Mouse (Mus musculus): ENCODE results near the gene Cntnap2.
"Not testable (repeated sequence)": the region's sequence is repeated elsewhere in the genome, so short reads cannot be mapped to it uniquely, and the experiment has no call there.

Cntnap2 gene

GRCm38 (mm10) chr6:47182252-47182651 lies 2123.1 kb downstream of the Cntnap2 start:
- DNase-seq = no peak

- DNase-seq = no peak
These were observed 2123.6 kb downstream of the Cntnap2 start for GRCm38 (mm10) chr6:47182756-47183155.

GRCm38 (mm10) chr6:47183850-47184249 lies 2124.7 kb downstream of the Cntnap2 start:
- DNase-seq = not testable (repeated sequence)

GRCm38 (mm10) chr6:47188193-47188592 lies 2129.0 kb downstream of the Cntnap2 start:
- peak; percentile 38 to 48 for DNase-seq

- DNase-seq = not testable (repeated sequence)
These were observed 2129.4 kb downstream of the Cntnap2 start for GRCm38 (mm10) chr6:47188596-47188995.

- DNase-seq = no peak
These were observed 2131.1 kb downstream of the Cntnap2 start for GRCm38 (mm10) chr6:47190282-47190681.

- peak; percentile 55 to 60 for DNase-seq
These were observed 2132.2 kb downstream of the Cntnap2 start for GRCm38 (mm10) chr6:47191277-47191800.

- no peak for DNase-seq
These were observed 2132.8 kb downstream of the Cntnap2 start for GRCm38 (mm10) chr6:47191940-47192339.

- DNase-seq = no peak
These were observed 2133.3 kb downstream of the Cntnap2 start for GRCm38 (mm10) chr6:47192478-47192877.

- DNase-seq = no peak
These were observed 2138.4 kb downstream of the Cntnap2 start for GRCm38 (mm10) chr6:47197570-47197969.

- DNase-seq = no peak
These were observed 2141.5 kb downstream of the Cntnap2 start for GRCm38 (mm10) chr6:47200671-47201070.

- DNase-seq = no peak
These were observed 2148.9 kb downstream of the Cntnap2 start for GRCm38 (mm10) chr6:47208031-47208430.

- no peak for DNase-seq
These were observed 2155.6 kb downstream of the Cntnap2 start for GRCm38 (mm10) chr6:47214731-47215130.

- DNase-seq = not testable (repeated sequence)
These were observed 2164.4 kb downstream of the Cntnap2 start for GRCm38 (mm10) chr6:47223578-47223977.

- not testable (repeated sequence) for DNase-seq
These were observed 2166.2 kb downstream of the Cntnap2 start for GRCm38 (mm10) chr6:47225391-47225790.

- no peak for DNase-seq
These were observed 2168.4 kb downstream of the Cntnap2 start for GRCm38 (mm10) chr6:47227601-47228000.

- DNase-seq = no peak
These were observed 2169.6 kb downstream of the Cntnap2 start for GRCm38 (mm10) chr6:47228676-47229317.

- DNase-seq = no peak
These were observed 2172.4 kb downstream of the Cntnap2 start for GRCm38 (mm10) chr6:47231513-47231912.

- DNase-seq = no peak
These were observed 2180.3 kb downstream of the Cntnap2 start for GRCm38 (mm10) chr6:47239376-47239921.

- no peak for DNase-seq
These were observed 2182.2 kb downstream of the Cntnap2 start for GRCm38 (mm10) chr6:47241379-47241778.

GRCm38 (mm10) chr6:47243863-47244606 lies 2184.9 kb downstream of the Cntnap2 start:
- DNase-seq = no peak

GRCm38 (mm10) chr6:47244642-47245041 lies 2185.5 kb downstream of the Cntnap2 start:
- no peak for DNase-seq

GRCm38 (mm10) chr6:47255270-47255669 lies 2196.1 kb downstream of the Cntnap2 start:
- no peak for DNase-seq
